Mouse (Mus musculus) large intestine, adult 2 months (tissue): ENCODE data around the gene Gm20388. TPM values are rescaled to one million over a fixed set of nuclear protein-coding genes. Genes with fewer than 3 reads are reported as not detected.
A peak's percentile ranks its signal among the peaks of the same experiment; 100 is the strongest.

Source experiments
- DNase-seq: peaks from one replicate; pipeline ENCODE4 v3.0.0-alpha.2; 2012; ENCODE audit warnings: low read depth, low spot score
- WGBS: fragments of 180-500 bp; shearing (Covaris S2); methylation state at CpG from one replicate; pipeline ENCODE4 v1.1.7; 2018; 5-methylcytosine and 5-hydroxymethylcytosine counted together
- polyA plus RNA-seq: library from polyadenylated mRNA; depleted of rRNA; stranded (reverse); fragments of >200 nt; gene quantifications from 2 replicates; pipeline ENCODE4 v1.2.3, GENCODE M21; 2012

The Gm20388 gene
- polyA plus RNA-seq, 1 experiment = 31.5 TPM

DNA sequence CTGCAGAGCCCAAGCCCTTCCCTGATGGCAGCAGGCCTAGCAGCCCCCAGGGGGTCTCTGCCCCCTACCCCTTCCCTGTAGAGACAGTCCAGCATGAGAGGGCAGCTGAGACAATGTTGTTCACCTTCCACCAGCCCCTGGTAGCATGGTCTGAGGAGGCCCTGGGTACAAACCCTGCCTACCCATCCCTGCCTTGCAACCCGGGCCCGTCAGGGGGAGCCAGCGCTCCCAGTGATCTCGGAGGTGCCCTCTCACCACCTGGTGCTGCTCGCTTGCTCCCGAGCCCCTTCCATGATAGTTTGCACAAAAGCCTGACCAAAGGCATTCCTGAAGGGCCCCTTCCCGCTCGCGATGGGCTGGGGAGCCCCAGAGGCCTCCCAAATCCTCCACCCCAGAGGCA, 2350.1 kb downstream of the Gm20388 start:
- DNase-seq = no peak
- 64% methylated on average over 9 of the region's 9 CpGs for WGBS

DNA sequence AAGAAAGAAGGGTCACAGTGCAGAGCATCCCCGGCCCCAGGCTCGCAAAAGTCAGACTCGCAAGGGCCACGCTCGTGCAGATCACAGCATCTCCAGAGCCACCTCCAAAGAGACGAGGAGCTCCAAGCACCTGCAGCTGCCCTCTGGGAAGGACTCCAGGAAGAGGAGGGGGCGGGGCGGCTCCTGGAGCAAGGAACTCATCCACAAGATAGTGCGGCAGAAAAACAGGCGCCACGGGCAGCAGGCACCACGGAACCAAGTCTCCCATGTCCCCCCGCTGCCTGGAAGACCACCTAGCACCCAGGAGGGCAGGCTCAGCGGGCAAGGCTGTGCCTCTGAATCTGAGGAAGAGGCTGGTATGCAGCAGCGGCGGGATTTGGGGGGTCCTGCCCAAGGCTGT, 2352.2 kb downstream of the Gm20388 start:
- no peak for DNase-seq
- 55% methylated on average over 16 of the region's 16 CpGs for WGBS

DNA sequence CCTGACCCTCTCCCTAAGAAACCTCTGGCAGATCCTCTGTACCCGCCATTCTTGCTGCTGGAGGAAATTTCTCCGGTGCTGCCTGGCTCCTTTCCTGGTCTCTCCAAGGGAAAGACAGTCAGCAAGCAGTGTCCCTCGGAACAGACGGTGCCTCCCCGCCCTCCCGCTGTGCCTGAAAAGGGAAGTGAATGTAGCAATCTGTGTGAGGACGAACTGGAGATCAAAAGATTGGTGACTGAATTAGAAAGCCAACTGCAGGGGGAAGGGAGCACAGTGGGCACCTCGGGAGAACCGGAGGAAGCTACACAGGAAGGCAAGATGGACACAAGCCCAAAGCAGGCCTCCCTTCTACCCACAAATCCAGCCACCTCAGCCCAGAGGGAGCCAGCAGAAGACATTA, 2353.6 kb downstream of the Gm20388 start:
- no peak for DNase-seq
- 39% methylated on average over 9 of the region's 9 CpGs for WGBS

DNA sequence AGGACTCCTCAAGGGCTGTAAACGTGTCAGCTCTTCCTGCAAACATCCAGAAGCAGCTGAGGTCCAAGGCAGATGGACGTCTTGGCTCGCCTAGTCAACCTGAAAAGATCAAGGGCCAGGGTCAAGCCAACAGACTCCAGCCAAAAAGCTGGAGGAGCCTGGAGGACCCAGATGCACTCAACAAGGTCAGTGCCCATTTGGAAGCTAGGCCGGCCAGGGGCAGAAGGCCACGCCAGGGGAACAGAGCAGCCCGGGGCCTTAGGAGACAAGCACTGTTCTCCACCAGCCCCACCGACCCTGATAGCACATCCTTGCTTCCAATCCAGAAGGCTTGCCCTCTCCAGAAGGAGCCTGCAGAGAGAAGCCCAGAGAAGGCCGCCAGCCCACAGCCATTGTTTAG, 2354.9 kb downstream of the Gm20388 start:
- no peak for DNase-seq
- 80% methylated on average over 8 of the region's 8 CpGs for WGBS

DNA sequence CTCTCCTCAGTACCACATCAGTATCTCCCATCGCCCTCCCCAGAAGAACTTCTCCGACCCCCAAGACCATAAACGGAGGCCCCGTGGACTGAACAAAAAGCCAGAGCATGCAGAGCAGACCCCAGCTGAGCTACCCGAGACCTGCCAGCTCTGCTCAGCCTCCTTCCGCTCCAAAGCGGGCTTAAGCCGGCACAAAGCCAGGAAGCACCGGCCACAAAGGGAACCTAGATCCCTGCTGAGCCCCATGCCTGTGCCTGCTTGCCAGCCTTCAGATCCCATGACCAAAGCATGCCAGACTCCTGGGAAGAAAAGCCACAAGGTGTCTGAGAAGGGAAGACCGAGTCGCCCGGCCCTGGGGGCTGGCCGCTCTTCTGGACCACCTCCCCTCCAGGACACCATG, 2356.2 kb downstream of the Gm20388 start:
- 69% methylated on average over 13 of the region's 13 CpGs for WGBS
- DNase-seq = no peak

DNA sequence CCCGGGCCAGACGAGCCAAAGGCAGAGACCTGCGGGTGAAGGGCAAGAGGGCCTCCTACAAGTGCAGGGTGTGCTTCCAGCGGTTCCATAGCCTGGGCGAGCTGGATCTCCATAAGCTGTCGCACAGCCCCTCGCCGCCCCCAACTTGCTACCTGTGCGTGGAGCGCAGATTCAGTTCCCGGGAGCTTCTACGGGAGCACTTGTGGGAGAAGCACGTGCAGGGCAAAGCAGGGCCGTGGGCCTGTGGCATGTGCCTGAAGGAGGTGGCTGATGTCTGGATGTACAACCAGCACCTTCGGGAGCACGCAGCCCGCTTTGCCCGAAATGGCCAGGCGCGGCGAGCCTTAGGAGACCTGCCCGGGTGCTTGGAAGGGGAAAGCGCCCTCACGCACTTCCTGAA, 2358.2 kb downstream of the Gm20388 start:
- DNase-seq = no peak
- WGBS = 66% methylated on average over 24 of the region's 24 CpGs

DNA sequence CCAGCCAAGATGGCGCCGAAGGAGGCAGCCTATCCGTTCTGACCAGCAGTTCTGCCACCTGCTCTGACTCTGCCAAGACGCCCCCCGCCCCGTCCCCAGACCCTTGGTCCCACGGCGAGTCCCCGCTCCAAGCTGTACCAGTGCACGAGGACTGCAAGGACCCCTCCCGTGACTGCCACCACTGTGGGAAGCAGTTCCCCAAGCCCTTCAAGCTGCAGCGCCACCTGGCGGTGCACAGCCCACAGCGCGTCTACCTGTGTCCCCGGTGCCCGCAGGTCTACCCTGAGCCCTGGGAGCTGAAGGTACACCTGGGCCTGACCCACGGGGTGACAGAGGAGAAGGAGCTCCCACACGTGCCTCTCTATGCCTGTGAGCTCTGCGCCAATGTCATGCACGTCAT, 2358.8 kb downstream of the Gm20388 start:
- DNase-seq = no peak
- WGBS = 7% methylated on average over 21 of the region's 21 CpGs

DNA sequence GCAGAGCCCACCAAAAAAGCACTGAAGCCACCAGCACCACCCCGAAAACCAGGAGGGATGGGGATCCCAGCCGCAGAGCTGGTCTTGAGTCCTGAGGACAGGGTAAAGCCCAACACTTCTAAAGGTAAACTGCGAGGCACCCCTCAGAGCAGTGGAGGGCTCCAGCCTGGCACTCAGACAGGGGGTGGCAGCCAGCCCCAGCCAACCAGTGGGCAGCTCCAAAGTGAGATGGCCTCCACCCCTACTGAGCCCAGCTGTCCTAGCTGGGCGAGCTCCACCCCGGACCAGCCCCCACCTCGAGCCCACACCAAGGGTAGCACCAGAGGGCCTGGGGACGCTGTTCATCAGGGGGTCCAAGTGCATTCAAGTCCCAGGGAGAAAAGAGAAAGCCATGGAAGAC, 2359.9 kb downstream of the Gm20388 start:
- DNase-seq = no peak
- WGBS = 86% methylated on average over 7 of the region's 7 CpGs

DNA sequence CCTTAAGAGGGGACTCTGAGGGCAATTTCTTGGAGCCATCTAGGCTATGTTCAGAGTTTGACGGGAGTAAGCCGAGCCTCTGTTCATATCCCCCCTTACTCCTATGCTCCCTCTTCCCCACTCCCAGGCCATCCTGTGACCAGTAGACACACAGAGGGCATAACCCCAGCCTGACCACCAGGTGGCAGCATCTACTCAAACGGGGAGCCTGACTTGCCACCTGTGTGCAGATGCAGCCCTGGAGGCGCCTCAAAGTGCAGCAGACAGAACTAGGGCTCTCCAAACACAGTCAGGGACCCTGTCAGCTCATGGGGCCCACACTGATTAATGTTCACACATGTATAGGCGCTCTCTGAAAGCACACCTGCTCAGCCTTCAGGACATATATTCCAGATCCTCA, 2362.5 kb downstream of the Gm20388 start:
- peak; percentile 59 for DNase-seq
- 3% methylated on average over 5 of the region's 5 CpGs for WGBS

DNA sequence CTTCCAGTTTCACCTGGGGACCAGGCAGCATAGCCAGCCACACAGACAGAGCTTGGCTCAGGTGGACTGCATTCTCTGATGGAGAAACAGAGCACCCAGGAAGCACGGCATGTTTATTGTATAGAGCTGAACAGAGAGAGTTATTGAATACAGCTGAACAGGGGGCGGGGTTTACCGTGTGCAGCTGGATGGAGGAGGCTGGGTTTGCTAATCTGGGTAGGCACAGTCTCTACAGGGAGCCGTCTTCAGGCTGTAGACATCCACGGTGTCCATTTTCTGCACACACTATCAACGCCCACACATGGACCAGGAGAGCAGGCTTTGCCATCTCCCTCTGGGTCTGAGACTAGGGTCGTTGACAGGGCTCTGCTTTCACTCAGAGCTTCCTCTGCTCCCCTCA, 2363.2 kb downstream of the Gm20388 start:
- DNase-seq = no peak
- WGBS = 33% methylated on average over 7 of the region's 7 CpGs

DNA sequence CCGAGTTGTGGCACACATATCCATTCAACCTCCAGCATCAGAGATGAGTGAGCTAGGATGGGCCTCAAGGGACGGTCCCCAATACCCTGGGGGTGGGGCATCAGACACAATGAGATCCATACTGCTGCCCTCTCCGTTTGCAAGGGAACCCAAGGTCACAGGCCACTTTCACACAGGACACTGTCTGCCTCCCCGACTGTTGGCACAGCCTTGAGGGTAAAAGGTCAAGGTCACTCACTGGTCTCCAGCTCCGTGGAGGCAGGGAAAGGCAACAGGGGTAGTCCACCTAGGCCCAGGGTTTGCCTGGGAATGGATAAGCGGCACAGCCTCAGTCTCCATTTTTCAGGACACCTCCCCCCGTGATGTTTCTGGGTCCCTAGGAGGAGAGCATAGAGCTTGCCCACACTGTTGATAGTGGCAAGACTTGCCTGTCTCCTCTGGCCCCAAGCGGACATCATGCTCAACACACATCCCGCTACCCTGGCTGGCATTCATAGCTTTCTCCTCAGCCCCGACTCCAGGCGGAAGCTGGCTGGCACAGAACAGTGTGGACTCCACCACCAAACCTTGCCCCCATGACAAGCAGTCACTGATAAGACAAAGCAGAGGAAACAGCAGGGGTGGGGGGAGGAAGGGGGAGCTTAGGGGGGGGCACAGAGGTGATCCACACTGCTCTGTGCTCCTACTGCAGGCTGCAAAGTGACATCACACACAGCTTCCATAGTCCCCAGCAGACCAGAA, 2364.2 kb downstream of the Gm20388 start:
- no peak for DNase-seq
- 70% methylated on average over 11 of the region's 11 CpGs for WGBS

DNA sequence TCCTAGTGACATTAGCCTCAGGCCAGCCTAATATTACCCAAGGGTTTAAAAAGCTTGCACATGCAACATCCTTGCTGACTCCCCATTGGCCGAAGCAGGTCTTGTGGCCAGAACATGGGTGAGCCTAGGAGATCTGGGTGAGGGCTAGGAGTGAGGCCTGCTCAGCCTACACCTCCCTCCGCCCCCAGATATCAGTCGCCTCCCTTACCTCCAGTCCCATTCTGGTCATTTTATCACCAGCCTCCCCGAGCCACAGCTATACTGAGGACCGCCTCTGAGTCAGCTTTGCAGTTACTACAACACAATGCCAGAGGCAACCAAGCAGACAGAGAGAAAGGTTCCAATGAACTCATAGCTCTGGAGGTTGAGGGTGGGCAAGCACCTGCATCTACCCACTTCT, 2365.7 kb downstream of the Gm20388 start:
- no peak for DNase-seq
- 90% methylated on average over 5 of the region's 5 CpGs for WGBS

DNA sequence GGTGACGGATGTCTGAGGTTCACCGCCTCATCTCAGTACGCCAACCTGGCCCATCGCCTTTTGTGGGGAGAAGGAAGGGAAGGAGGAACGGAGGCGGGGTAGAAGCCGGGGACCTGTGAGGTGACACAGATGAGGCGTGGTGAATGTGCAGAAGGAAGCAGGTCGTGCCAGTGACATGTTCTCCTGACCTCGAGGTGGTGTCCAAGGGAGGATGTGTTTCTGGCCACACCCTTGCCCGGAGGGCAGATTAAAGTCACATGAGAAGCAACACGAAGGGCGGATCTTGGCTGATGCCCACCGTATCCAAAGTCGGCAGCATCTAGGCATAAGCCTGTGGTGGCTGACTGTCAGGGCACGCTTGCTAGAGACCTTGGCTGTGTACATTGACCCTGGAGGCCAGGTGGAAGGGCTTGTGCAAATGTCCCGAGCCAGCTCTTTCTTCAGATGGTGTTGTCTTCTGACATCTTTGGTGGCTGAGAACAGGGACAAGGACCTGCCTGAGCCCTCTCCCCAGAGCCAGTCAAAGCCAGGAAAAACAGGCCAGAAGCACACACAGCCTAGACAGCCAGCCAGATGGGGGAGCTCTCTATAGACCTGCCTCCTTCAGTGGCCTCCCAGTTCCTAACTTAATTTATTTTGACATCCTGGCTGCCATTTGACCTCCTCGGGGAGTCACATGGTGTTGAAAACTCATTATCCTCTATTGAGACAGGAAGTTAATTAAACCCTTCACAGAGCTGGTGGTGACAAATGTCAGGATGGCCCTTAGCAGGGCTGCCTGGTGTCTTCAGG, 2366.8 kb downstream of the Gm20388 start:
- 58% methylated on average over 18 of the region's 18 CpGs for WGBS

DNA sequence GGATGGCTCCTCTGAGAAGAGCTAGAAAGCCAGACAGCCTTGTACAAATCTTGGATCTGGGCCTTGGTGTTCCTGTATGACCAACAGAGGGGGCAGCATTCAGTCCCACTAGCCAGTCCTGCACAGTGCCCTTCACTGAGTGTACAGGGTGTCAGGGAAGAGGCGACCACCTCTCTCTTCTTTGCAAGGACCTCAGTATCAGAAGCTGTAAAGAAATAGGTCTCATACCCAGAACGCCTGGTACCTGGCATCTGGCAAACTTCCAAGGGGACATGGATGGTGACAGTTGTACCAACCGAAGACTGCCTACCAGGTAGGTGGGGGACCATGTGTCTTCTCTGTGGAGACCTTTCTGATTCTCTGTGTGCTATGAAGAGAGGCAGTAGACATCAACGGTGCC, 2369.5 kb downstream of the Gm20388 start:
- no peak for DNase-seq
- 65% methylated on average over 4 of the region's 4 CpGs for WGBS

More for the DNA sequence above, 2366.8 kb downstream of the Gm20388 start:
- no peak for DNase-seq

DNA sequence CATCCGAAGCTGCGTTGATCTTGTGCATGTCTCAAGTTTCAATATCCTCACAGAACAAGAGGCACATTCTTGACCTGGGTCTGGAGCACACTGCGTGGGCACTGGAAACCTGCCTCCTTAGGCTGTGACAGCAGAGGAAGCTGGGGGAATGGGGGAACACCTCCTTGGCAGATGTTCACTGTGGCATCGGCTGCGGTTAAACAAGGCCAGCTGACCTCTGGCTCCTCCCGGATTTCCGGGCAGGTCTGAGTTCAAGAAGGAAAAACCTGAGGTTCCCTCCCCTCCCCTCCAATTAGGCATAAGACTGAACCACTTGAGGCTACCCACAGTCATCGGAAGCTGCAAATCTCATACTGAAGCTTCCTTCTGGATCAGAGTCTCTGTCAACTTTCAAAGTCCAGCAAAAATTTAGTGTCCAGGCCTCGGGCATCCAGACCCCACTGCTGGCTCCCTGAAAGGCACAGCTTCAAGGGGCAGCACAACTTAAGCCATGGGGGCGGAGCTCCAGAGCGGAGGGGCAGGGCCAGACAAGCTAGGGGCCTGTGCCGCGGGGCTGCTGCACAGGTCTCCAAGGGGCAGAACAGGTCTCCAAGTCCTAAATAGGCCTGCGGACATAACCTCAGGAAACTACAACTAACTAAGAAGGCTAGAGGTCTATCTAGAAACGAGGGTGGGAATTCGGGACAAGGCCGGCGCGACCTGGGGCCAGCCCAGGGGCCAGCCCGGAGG, 2370.1 kb downstream of the Gm20388 start:
- 17% methylated on average over 20 of the region's 20 CpGs for WGBS
- DNase-seq = peak; percentile 40

DNA sequence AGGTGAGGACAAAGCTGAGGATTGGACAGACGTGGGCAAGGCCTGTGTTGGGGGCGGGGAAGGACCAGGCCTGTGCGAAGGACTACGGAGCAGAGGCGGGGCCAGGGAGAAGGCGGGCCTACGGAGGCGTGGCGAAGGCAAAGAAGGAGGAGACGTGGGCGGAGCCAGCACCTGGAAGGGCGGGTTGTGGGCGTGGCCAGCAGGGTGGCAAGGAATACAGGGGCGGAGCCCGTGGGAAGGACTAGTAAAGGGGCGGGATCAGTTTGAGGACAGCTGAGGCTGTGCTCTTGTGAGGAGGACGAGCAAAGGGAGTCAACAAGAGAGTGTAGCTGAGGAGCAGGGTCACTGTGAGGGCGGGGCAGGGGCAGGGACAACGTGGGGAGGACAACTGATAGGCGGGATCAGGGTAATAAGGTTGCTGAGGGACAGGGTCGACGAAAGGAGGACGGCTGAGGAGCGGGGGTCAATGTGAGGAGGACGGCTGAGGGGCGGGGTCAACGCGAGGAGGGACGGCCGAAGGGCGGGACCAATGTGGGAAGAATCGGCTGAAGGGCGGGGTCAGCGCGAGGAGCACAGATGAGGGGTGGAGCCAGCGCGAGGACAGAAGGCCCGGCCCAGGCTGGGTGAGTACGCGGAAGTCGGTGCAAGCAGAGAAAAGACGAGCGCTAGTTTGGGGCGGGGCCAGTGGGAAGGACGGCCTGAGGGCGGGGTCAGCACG, 2370.8 kb downstream of the Gm20388 start:
- under 1% methylated on average over 47 of the region's 47 CpGs for WGBS
- peak; percentile 92 for DNase-seq

DNA sequence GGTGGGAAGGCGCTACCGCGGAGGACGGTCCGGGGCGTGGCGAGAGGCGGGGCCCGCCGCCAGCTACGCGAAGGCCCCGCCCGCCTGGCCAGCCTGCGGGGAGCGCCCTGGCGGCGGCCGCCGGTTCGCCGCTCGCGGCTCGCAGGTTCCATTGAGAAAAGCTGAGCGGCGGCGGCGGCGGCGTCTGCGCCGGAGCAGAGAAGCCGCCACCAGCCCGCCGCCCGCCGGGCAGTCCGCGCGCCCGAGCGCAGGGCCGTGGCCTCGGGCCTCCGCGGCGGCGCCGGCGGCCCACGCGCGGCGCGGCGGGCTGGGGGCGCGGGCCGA, 2371.4 kb downstream of the Gm20388 start, which contains the start of gene Zfpm1:
TSS of gene Zfpm1 (plus strand) at position 107 of the 324 bp plus-strand sequence.
- WGBS = 5% methylated on average over 60 of the region's 60 CpGs
- no peak for DNase-seq

DNA sequence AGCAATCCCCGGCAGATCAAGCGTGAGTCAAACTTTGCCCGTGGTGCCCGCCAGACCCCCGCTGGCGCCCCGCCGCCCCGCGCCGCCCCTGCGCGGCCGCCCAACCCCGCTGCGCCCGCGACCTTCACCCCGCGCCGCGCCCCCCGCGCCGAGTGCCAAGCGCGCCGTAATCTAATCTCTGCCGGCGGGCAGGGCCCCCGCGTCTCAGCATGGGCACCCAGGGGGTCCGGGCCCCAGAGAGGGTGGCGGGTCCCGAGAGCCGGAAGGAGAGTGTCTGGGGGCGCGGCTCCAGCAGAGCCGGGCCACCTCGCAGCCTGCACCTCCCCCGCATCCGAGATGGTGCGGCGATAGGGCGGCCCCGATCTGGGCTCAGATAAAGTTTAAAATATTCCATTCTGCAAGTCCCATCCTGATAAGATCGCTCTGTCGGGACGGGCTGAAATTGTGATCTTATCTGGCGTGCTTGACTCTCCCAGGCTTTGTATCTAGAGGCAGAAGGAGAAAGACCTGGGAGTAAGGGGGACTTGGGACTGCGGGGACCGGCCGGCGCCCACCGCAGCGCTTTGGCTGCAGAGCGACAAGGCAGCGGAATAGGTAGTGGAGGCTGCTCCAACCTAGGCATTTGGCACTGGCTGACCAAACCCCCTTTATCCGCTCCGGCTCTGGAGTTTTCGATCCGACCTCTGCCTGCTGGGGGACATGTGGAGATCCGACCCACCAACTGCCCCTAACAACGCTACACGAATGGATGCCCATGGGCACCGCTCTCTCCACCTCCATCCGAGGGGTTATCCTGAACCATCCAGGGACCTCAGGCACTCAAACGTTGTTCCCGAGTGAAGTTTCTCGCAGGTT, 2372.1 kb downstream of the Gm20388 start:
- no peak for DNase-seq
- WGBS = under 1% methylated on average over 70 of the region's 70 CpGs
